Comparison of ENCODE assay signal across 10 mouse cellular contexts in genomic region chr14:75635350-75635749, GRCm38 (mm10). TPM values are rescaled to one million over a fixed set of nuclear protein-coding genes. Genes with fewer than 3 reads are reported as not detected.
DNase-seq lines count a peak whose midpoint lies in the region; ATAC-seq lines count a peak whose summit lies in the region.
"Had no signal": no experiment of that assay in that cellular context is flagged by ENCODE, and none has a peak within 500 bp of the region (broad histone marks: within the 10 kb centered on the region; RNA-seq: fewer than 3 reads in every experiment).

No protein-coding gene starts in this region.

- no peak for DNase-seq in lung, postnatal 25 days (ENCODE audit: low spot score)
- peak; percentile 54 to 68 for DNase-seq in adrenal gland, postnatal 36 days
- DNase-seq in layer of hippocampus, adult 8-10 months (ENCODE audit: low spot score in 2 of 2), result peak; percentile 24 to 55
- DNase-seq in embryo, embryonic 10 days (ENCODE audit: low spot score), result no peak
- DNase-seq in urinary bladder, adult 18-20 months (ENCODE audit: low spot score in 2 of 2), result no peak
- DNase-seq in natural killer cell, adult 2 months (ENCODE audit: low spot score in 2 of 2), result no peak

- H3K9ac ChIP-seq in lung, embryonic 15.5 days, result no peak overlapping the region
- H3K9ac ChIP-seq in heart, embryonic 13.5 days, result no peak overlapping the region
- H3K9ac ChIP-seq: midbrain, embryonic 12.5 days had no signal

- H3K4me3 ChIP-seq in lung, embryonic 15.5 days, result no peak overlapping the region
- no peak overlapping the region for H3K4me3 ChIP-seq in heart, embryonic 13.5 days
- H3K4me3 ChIP-seq: midbrain, embryonic 12.5 days had no signal

- H3K9me3 ChIP-seq in lung, embryonic 15.5 days, result no peaks in the 10 kb centered on the region
- no peaks in the 10 kb centered on the region for H3K9me3 ChIP-seq in heart, embryonic 13.5 days
- H3K9me3 ChIP-seq: midbrain, embryonic 12.5 days had no signal

- H3K4me2 ChIP-seq in lung, embryonic 15.5 days, result no peak overlapping the region
- H3K4me2 ChIP-seq in heart, embryonic 13.5 days, result peak overlapping the region; percentile 39
- H3K4me2 ChIP-seq: midbrain, embryonic 12.5 days had no signal

- ATAC-seq in lung, embryonic 15.5 days (ENCODE audit: borderline replicate concordance, extremely low read depth, low FRiP score, low TSS enrichment), result peak; percentile 70; the same call in 1 of the 2 replicates
- ATAC-seq in heart, embryonic 13.5 days (ENCODE audit: extremely low read depth, insufficient number of reproducible peaks, low FRiP score, low TSS enrichment), result peak; percentile 51; the same call in 1 of the 2 replicates

- no peaks in the 10 kb centered on the region for H3K27me3 ChIP-seq in lung, embryonic 15.5 days
- H3K27me3 ChIP-seq in heart, embryonic 13.5 days (replicated peaks), result no peaks in the 10 kb centered on the region; the same call in 1 of the 2 replicates

- no peak overlapping the region for H3K27ac ChIP-seq in lung, embryonic 15.5 days
- peak overlapping the region; percentile 67 for H3K27ac ChIP-seq in heart, embryonic 13.5 days (replicated peaks)
- H3K27ac ChIP-seq: midbrain, embryonic 12.5 days had no signal

- H3K36me3 ChIP-seq in lung, embryonic 15.5 days, result no peaks in the 10 kb centered on the region
- no peaks in the 10 kb centered on the region for H3K36me3 ChIP-seq in heart, embryonic 13.5 days
- H3K36me3 ChIP-seq: midbrain, embryonic 12.5 days had no signal

- peaks cover 12% of the 10 kb centered on the region for H3K4me1 ChIP-seq in lung, embryonic 15.5 days
- peaks cover 15% of the 10 kb centered on the region for H3K4me1 ChIP-seq in heart, embryonic 13.5 days

- WGBS in lung, embryonic 15.5 days, result 45% methylated on average over 12 of the region's 12 CpGs
- 44% methylated on average over 12 of the region's 12 CpGs for WGBS in heart, embryonic 13.5 days

RNA-seq across cellular contexts. Expression of gene Erich6b, which starts 6.7 kb away (rescaled TPM):
- polyA plus RNA-seq in lung, embryonic 15.5 days (2015; fragmentation: Nextera tagmentation; extraction: Ambion mirVana), result not detected in 2 replicates
- not detected for total RNA-seq in adrenal gland, postnatal 36 days (2021)
- polyA plus RNA-seq in heart, embryonic 13.5 days (2015; fragmentation: Nextera tagmentation; extraction: Ambion mirVana), result not detected in 2 replicates
- not detected for total RNA-seq in layer of hippocampus, adult 8-10 months (2022)
- polyA plus RNA-seq: frontal cortex, adult 2 months; midbrain, embryonic 12.5 days had no signal

RNA-seq across cellular contexts. Expression of gene Spert, which starts 42.4 kb away (rescaled TPM):
- polyA plus RNA-seq in lung, embryonic 15.5 days (2015; fragmentation: Nextera tagmentation; extraction: Ambion mirVana), result not detected in 2 replicates
- not detected for total RNA-seq in adrenal gland, postnatal 36 days (2021)
- not detected in 2 replicates for polyA plus RNA-seq in heart, embryonic 13.5 days (2015; fragmentation: Nextera tagmentation; extraction: Ambion mirVana)
- not detected for total RNA-seq in layer of hippocampus, adult 8-10 months (2022)
- polyA plus RNA-seq: frontal cortex, adult 2 months; midbrain, embryonic 12.5 days had no signal

Comparison
In these comparisons a context has a peak if more than half of its experiments do, and no peak if none do; other contexts are left out.
1. DNase-seq: peak in adrenal gland, postnatal 36 days (2 of 2) and layer of hippocampus, adult 8-10 months (2 of 2); none in lung, postnatal 25 days (single experiment), embryo, embryonic 10 days (single experiment), urinary bladder, adult 18-20 months (0 of 2) and natural killer cell, adult 2 months (0 of 2).